Mouse (Mus musculus): ENCODE data around the gene Ednrb. TPM values are rescaled to one million over a fixed set of nuclear protein-coding genes. Genes with fewer than 3 reads are reported as not detected.
"Not testable (repeated sequence)": the region's sequence is repeated elsewhere in the genome, so short reads cannot be mapped to it uniquely, and the experiment has no call there.

Gene Ednrb
- polyA plus RNA-seq, 1 experiment from 2014 or later, result 5.9 TPM

DNA sequence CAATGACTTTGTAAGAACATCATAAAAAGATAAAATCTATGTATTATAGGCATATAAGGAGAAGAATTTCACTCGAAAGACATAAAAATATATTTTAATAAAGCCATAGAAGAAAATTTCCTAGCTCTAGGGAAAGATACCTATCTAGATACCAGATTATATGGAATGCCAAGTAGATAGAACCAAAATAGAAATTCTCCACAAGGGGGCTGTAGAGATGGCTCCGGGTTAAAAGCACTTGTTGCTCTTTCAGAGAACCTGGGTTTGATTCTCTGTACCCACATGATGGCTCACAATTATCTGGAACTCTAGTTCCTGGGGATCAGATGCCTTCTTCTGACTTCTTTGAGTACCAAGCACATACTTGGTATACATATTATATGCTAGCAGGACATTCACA is 56.7 kb downstream of the Ednrb start:
- no peak overlapping the region for H3K4me2 ChIP-seq
- H3K9me3 ChIP-seq (replicated peaks), result no peaks in the 10 kb centered on the region
- no peaks in the 10 kb centered on the region for H3K36me3 ChIP-seq (replicated peaks)
- no peaks in the 10 kb centered on the region for H3K27me3 ChIP-seq
- no peak for ATAC-seq (ENCODE audit: insufficient read depth)
- WGBS (ENCODE audit: insufficient replicate concordance), result 70% methylated on average over 2 of the region's 2 CpGs
- no peak overlapping the region for H3K27ac ChIP-seq (replicated peaks)
- no peak overlapping the region for H3K9ac ChIP-seq
- H3K4me1 ChIP-seq (replicated peaks), result no peaks in the 10 kb centered on the region
- no peak overlapping the region for H3K4me3 ChIP-seq (replicated peaks)

DNA sequence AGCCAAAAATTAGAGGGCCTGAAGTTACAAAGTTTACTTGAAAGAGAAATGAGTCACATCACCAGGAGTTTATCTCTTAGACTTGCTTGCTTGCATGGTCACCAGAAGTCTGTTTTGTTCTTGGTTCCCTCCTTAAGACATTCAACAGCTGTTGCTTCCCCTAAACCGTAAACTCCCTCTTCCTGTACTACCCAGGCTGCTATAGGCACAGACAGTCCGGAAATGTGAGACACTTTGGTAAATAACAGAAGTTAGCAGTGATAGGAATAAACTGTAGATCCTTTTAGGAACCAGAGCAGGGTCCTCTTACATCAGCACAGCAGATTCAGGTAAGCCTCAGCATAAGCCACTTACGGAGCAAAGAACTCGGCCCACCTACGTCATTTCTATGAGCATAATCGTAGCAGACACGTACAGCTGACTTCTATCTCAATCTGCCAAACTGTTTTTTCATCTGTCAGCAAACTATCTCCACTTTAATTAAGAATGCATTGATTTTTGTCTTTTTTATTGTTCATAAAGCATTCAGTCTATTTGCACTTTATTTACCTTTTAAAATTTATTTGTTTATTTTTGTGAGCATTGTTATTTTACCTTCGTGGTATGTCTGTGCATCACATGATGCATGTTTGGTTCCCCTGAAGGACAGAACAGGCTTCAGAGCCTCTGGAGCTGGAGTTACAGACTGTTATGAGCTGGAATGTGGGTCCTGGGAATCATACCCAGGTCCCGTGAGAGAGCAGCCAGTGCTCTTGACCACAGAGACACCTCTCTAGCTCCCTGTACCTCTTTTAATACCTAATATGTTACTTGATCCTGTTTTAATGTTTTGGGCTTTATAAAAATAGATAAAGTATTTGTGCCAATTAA is 58.9 kb downstream of the Ednrb start:
- WGBS (ENCODE audit: insufficient replicate concordance), result 19% methylated on average over 9 of the region's 9 CpGs
- H3K4me3 ChIP-seq (replicated peaks), result no peak overlapping the region
- no peaks in the 10 kb centered on the region for H3K27me3 ChIP-seq
- H3K36me3 ChIP-seq (replicated peaks), result no peaks in the 10 kb centered on the region
- no peaks in the 10 kb centered on the region for H3K9me3 ChIP-seq (replicated peaks)
- no peak for ATAC-seq (ENCODE audit: insufficient read depth)
- no peaks in the 10 kb centered on the region for H3K4me1 ChIP-seq (replicated peaks)
- no peak overlapping the region for H3K4me2 ChIP-seq
- H3K9ac ChIP-seq, result no peak overlapping the region
- H3K27ac ChIP-seq (replicated peaks), result no peak overlapping the region

DNA sequence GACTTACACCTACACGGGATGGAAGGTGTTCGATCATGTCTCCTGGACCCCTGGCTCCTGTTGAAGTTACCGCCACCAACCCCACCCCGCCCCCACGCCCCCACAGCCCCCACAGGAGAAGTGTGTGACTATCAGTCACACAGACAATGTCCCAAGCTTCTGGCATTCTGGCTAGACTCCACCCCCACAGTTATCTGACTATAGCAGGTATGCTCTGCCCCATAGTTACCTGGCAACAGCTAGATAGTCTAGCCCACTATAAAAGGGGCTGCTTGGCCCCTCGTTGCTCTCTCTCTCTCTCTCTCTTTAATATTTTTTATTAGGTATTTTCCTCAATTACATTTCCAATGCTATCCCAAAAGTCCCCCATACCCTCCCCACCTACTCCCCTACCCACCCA is 63.9 kb downstream of the Ednrb start:
- 73% methylated on average over 6 of the region's 6 CpGs for WGBS (ENCODE audit: insufficient replicate concordance)
- not testable (repeated sequence) for H3K9ac ChIP-seq; H3K4me1 ChIP-seq (replicated peaks); H3K36me3 ChIP-seq (replicated peaks); H3K4me2 ChIP-seq; H3K27me3 ChIP-seq; H3K4me3 ChIP-seq (replicated peaks); H3K9me3 ChIP-seq (replicated peaks); ATAC-seq (ENCODE audit: insufficient read depth); H3K27ac ChIP-seq (replicated peaks)

DNA sequence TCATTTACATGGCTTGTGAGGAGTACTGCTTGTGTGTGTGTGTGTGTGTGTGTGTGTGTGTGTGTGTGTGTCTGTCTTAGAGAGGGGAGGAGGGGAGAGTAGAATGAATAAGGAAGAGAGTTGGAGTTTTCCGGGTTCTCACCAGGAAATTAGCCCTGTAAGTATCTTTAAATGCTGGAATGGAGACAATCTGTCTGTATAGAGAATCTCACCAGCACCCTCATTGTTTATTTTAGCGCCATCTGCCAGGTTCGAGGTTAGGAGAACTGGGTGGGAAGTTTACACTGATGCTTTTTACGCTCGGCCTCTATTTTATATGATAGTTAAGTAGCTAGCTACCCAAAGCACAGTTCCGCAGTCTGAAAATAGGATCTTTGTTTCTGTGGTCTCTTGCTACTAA is 64.9 kb downstream of the Ednrb start:
- 71% methylated on average over 6 of the region's 6 CpGs for WGBS (ENCODE audit: insufficient replicate concordance)
- no peaks in the 10 kb centered on the region for H3K4me1 ChIP-seq (replicated peaks)
- no peaks in the 10 kb centered on the region for H3K36me3 ChIP-seq (replicated peaks)
- H3K4me2 ChIP-seq, result no peak overlapping the region
- ATAC-seq (ENCODE audit: insufficient read depth), result no peak
- H3K9me3 ChIP-seq (replicated peaks), result no peaks in the 10 kb centered on the region
- H3K27me3 ChIP-seq, result no peaks in the 10 kb centered on the region
- no peak overlapping the region for H3K9ac ChIP-seq
- no peak overlapping the region for H3K4me3 ChIP-seq (replicated peaks)
- H3K27ac ChIP-seq (replicated peaks), result no peak overlapping the region

DNA sequence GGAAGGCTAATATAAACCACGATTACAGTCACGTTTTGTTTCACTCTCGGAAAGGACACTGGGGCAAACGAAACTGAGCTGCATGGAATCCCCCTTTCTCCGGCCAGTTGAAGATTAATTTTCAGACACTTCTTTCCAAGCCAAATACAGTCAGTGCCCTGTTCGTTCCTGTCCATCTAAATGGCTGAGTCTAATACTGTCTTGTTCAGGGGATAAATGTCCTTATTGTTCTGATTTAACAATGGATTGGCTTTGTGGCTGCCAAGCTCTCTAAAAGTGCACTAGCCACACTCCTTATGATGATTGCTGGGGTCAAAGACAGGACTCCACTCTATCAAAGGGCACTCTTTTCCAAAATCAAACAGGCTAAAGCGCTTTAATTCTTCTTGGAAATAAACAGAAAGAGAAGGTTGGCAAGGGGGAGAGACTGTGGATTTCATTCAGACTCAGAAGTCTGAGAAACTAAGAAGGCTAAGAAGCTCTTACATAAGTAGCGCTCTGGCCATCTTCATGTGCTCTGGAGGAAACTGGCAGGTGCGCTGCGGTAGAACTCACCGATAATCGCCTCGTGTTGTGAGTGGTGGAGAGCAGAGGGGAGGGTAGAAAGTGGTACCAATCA is 65.6 kb downstream of the Ednrb start:
- WGBS (ENCODE audit: insufficient replicate concordance), result 69% methylated on average over 13 of the region's 13 CpGs
- Histone ChIP-seq H3K4me1 (replicated peaks) (no peaks in the 10 kb centered on the region), H3K27ac (replicated peaks) (no peak overlapping the region), H3K36me3 (replicated peaks) (no peaks in the 10 kb centered on the region), H3K9ac (no peak overlapping the region), H3K27me3 (no peaks in the 10 kb centered on the region), H3K4me2 (no peak overlapping the region), H3K9me3 (replicated peaks) (no peaks in the 10 kb centered on the region), H3K4me3 (replicated peaks) (no peak overlapping the region)
- ATAC-seq (ENCODE audit: insufficient read depth), result no peak

DNA sequence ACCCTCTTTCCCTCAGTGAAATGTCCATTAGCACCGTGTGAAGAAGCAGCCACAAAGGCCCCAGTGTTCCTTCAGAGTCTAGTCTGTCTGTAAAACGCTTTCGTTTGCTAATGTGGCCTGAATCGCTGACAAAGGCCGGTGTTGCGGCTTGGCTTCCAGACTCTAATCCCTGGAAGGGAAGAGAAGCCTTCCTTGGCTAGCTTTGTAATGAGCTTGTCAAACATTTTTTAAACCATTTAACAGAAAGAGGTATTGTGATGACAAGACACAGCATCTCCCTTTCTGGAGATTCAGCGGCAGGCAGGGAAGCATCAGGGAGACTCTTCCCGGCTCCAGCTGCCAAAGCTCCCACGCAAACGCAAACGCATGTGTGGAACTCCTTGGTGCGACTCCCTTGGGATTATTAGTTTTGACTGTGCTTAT is 66.2 kb downstream of the Ednrb start:
- Histone ChIP-seq H3K36me3 (replicated peaks) (no peaks in the 10 kb centered on the region), H3K9ac (no peak overlapping the region), H3K27me3 (no peaks in the 10 kb centered on the region), H3K4me1 (replicated peaks) (no peaks in the 10 kb centered on the region), H3K9me3 (replicated peaks) (no peaks in the 10 kb centered on the region), H3K27ac (replicated peaks) (no peak overlapping the region), H3K4me2 (no peak overlapping the region), H3K4me3 (replicated peaks) (no peak overlapping the region)
- WGBS (ENCODE audit: insufficient replicate concordance), result 53% methylated on average over 12 of the region's 12 CpGs
- no peak for ATAC-seq (ENCODE audit: insufficient read depth)

DNA sequence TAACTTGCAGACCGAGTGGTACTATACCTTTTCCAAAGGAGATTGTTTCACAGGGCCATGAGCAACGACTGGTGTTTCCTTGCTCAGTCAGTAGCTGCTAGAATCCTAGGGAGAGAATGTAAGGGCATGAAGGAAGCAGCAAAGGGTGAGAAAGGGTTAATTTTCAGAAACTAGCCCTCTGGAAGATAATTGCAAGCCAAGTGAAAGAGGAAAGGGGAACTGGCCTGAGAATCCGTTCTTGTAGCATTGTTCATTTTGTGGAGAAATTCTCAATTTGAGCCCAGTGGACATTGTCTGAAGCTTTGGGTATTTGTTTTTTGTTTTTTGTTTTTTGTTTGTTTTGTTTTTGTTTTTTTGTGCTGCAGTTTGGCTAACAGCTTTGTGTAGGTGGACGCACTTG is 66.8 kb downstream of the Ednrb start:
- Histone ChIP-seq H3K36me3 (replicated peaks) (no peaks in the 10 kb centered on the region), H3K9ac (no peak overlapping the region), H3K9me3 (replicated peaks) (no peaks in the 10 kb centered on the region), H3K4me3 (replicated peaks) (no peak overlapping the region), H3K27ac (replicated peaks) (no peak overlapping the region), H3K4me2 (no peak overlapping the region), H3K27me3 (no peaks in the 10 kb centered on the region), H3K4me1 (replicated peaks) (no peaks in the 10 kb centered on the region)
- no peak for ATAC-seq (ENCODE audit: insufficient read depth)
- WGBS (ENCODE audit: insufficient replicate concordance), result 39% methylated on average over 4 of the region's 4 CpGs

DNA sequence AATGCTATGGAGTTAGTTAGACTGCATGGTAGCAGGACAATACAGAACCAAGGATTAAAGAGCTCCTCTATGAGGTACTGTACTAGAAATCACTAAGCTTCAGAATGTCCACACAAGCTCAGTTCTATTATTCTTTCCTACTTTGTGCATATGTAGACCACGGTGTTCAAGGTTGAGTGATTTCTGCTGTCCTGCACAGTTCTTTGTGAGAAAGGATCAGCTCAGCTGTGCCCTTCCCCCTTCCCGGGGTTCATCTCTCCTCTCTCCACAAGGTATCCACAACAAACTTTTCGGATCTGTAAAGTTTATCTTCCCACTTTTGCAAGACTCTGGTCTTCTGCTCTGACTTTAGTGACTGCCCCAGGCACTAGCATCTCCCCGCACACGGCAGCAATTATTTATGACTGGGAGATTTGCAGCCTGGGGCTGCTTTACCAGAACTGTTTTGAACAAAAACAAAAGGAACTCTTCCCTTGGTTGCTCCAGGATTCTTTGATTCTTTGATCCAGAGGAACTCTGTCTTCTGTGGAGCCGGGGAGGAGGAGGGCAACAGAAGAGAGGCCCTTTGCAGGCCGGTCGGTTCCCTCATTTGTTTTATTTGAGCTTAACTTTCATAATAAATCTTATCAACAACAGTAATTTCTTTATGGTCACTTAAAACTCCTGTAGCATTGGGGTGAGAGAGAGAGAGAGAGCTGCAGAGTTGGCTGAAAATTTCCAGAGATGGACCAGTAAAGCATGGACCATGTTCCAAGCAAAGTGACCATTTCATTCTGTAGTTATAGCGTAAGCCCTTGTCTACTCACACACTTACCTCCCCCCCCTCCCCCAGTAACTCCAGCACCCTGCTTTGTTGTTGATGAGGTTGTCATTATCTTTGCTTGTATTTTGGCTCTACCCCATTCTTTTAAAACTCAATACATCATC is 74.6 kb downstream of the Ednrb start:
- Histone ChIP-seq H3K4me3 (replicated peaks) (no peak overlapping the region), H3K27ac (replicated peaks) (no peak overlapping the region), H3K36me3 (replicated peaks) (no peaks in the 10 kb centered on the region), H3K9me3 (replicated peaks) (no peaks in the 10 kb centered on the region), H3K4me1 (replicated peaks) (no peaks in the 10 kb centered on the region), H3K27me3 (no peaks in the 10 kb centered on the region), H3K9ac (no peak overlapping the region), H3K4me2 (no peak overlapping the region)
- no peak for ATAC-seq (ENCODE audit: insufficient read depth)
- 58% methylated on average over 9 of the region's 9 CpGs for WGBS (ENCODE audit: insufficient replicate concordance)

DNA sequence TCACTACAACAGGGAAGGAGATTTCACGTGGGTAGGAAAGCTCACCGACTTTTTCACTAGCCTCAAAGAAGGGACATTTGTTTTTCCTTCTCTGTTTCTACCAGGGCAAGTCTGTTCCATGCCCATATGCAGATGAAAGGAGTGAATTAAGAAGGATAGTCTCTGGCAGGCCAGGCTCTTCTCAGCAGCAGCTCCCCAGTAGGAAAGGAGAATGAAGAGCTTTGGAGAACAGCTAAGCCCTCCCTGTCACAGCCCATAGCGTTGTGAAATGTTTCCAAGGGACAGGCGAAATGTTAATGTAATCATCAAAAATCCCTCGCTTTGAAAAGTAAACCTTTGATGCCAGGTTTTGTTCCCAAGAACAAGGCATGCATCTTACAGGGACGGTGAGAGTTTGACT is 76.7 kb downstream of the Ednrb start:
- 48% methylated on average over 6 of the region's 6 CpGs for WGBS (ENCODE audit: insufficient replicate concordance)
- Histone ChIP-seq H3K4me2 (no peak overlapping the region), H3K36me3 (replicated peaks) (no peaks in the 10 kb centered on the region), H3K9me3 (replicated peaks) (no peaks in the 10 kb centered on the region), H3K27me3 (no peaks in the 10 kb centered on the region), H3K9ac (no peak overlapping the region), H3K4me1 (replicated peaks) (no peaks in the 10 kb centered on the region), H3K4me3 (replicated peaks) (no peak overlapping the region), H3K27ac (replicated peaks) (no peak overlapping the region)
- no peak for ATAC-seq (ENCODE audit: insufficient read depth)

All from liver, embryonic 15.5 days (tissue).